Mouse (Mus musculus) kidney, embryonic 14.5 days (tissue): ENCODE data around the gene Smurf2. TPM values are rescaled to one million over a fixed set of nuclear protein-coding genes. Genes with fewer than 3 reads are reported as not detected.

Experiments
- ATAC-seq: fragments of 200-750 bp; cut with Nextera tagmentation; 2 replicates; pipeline ENCODE4 v1.8.0; 2017; ENCODE audit warnings: moderate number of reproducible peaks, mild to moderate bottlenecking, moderate TSS enrichment, moderate library complexity; ENCODE audit not compliant: low FRiP score, low TSS enrichment
- H3K27ac ChIP-seq: fragments of 300-500 bp; sonication (generic); 2 replicates; pipeline ENCODE4 v1.5.1; 2014; ENCODE audit warnings: low read depth, mild to moderate bottlenecking, low read length, moderate library complexity, mixed read lengths
- H3K27me3 ChIP-seq: fragments of 300-500 bp; sonication (generic); 2 replicates; pipeline ENCODE4 v1.6.1; 2014; ENCODE audit warnings: mild to moderate bottlenecking, low read length; ENCODE audit not compliant: control insufficient read depth, insufficient read depth
- H3K36me3 ChIP-seq: fragments of 300-500 bp; sonication (generic); 2 replicates; pipeline ENCODE4 v1.6.1; 2014; ENCODE audit warnings: low read length, mixed read lengths; ENCODE audit not compliant: control insufficient read depth, insufficient read depth
- H3K4me1 ChIP-seq: fragments of 300-500 bp; sonication (generic); 2 replicates; pipeline ENCODE4 v1.6.1; 2014; ENCODE audit warnings: low read length, mixed read lengths; ENCODE audit not compliant: control insufficient read depth, insufficient read depth
- H3K4me2 ChIP-seq: fragments of 300-500 bp; sonication (generic); replicated peaks from 2 replicates; pipeline ENCODE4 v1.6.1; 2014; ENCODE audit warnings: low read depth, mild to moderate bottlenecking, low read length
- H3K4me3 ChIP-seq: fragments of 300-500 bp; sonication (generic); 2 replicates; pipeline ENCODE4 v1.5.1; 2014; ENCODE audit warnings: mild to moderate bottlenecking, low read length
- H3K9ac ChIP-seq: fragments of 300-500 bp; sonication (generic); 2 replicates; pipeline ENCODE4 v1.6.1; 2014; ENCODE audit warnings: low read depth, mild to moderate bottlenecking, low read length, moderate library complexity
- H3K9me3 ChIP-seq: fragments of 300-500 bp; sonication (generic); 2 replicates; pipeline ENCODE4 v1.6.1; 2016; ENCODE audit warnings: low read length; ENCODE audit not compliant: control insufficient read depth
- WGBS: fragments of 180-500 bp; shearing (Covaris S2); extraction: QIAGEN DNeasy Blood & Tissue Kit; methylation state at CpG from one replicate; pipeline ENCODE4 v1.1.7; 2014; 5-methylcytosine and 5-hydroxymethylcytosine counted together
- polyA plus RNA-seq: library from polyadenylated mRNA; unstranded; fragments of >200 nt; fragmentation: Nextera tagmentation; extraction: Ambion mirVana; gene quantifications from 2 replicates; pipeline ENCODE4 v1.2.1, GENCODE M21; 2014

Gene Smurf2
- polyA plus RNA-seq, 1 experiment from 2014 or later, result 19.1 TPM

DNA sequence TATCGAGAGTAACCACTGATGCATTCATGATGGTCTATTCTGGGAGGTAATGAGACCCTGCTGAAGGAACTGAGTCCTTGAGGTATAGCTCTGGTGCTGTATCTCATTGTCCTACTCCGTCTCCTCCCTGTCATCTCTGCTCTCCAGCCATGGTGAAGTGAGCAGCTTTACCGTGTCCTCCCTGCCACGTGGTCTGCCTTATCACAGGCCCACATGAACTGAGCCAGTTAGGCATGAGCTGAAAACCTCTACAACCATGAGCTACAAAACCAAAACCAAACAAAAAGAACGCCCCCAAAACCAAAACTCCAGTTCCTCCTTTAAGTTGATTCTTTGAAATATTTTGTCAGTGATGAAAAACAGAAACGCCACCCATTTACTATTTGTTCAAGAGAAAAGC lies 47.9 kb downstream of the Smurf2 start:
- no peaks in the 10 kb centered on the region for H3K4me1 ChIP-seq
- no peak overlapping the region for H3K9ac ChIP-seq
- no peaks in the 10 kb centered on the region for H3K27me3 ChIP-seq
- no peak for ATAC-seq
- H3K9me3 ChIP-seq, result no peaks in the 10 kb centered on the region
- H3K36me3 ChIP-seq, result peaks cover 15% of the 10 kb centered on the region; the same call in 1 of the 2 replicates
- no peak overlapping the region for H3K4me3 ChIP-seq
- 87% methylated on average over 6 of the region's 6 CpGs for WGBS
- H3K4me2 ChIP-seq, result no peak overlapping the region
- H3K27ac ChIP-seq, result no peak overlapping the region

GRCm38 (mm10) chr11:106851438-106851837 lies 69.1 kb downstream of the Smurf2 start:
- Histone ChIP-seq H3K4me2 (no peak overlapping the region), H3K9ac (no peak overlapping the region), H3K36me3 (peaks cover 56% of the 10 kb centered on the region), H3K9me3 (no peaks in the 10 kb centered on the region), H3K27me3 (no peaks in the 10 kb centered on the region), H3K4me3 (no peak overlapping the region), H3K27ac (no peak overlapping the region), H3K4me1 (no peaks in the 10 kb centered on the region)
- 61% methylated on average over 2 of the region's 2 CpGs for WGBS
- no peak for ATAC-seq

DNA sequence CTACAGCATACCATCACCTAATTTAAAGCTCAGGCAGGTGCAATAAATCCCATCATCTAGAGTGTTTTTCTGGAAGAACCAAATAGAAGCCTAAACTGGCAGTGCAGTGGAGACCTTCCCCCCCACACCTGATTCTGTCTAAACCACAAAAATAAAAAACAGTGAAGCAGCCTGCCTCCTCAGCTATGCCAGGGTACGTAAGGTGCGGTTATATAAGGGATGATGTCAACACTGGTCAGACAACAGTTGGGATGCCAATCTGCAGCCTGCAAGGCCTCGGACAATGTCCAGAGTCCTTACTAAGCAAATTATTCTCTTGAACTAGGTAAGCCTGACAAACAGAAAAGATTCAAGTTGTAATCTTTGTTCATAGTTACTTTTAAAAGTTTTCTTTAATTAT lies 78.5 kb downstream of the Smurf2 start:
- Histone ChIP-seq H3K4me1 (no peaks in the 10 kb centered on the region), H3K9me3 (no peaks in the 10 kb centered on the region), H3K27me3 (no peaks in the 10 kb centered on the region), H3K4me3 (no peak overlapping the region), H3K36me3 (peaks cover 48% of the 10 kb centered on the region), H3K9ac (no peak overlapping the region), H3K4me2 (no peak overlapping the region), H3K27ac (no peak overlapping the region)
- 92% methylated on average over 3 of the region's 3 CpGs for WGBS
- no peak for ATAC-seq

- Histone ChIP-seq H3K9me3 (no peaks in the 10 kb centered on the region), H3K27me3 (no peaks in the 10 kb centered on the region), H3K4me3 (no peak overlapping the region), H3K4me2 (no peak overlapping the region), H3K36me3 (peaks cover 68% of the 10 kb centered on the region), H3K9ac (no peak overlapping the region), H3K4me1 (no peaks in the 10 kb centered on the region), H3K27ac (no peak overlapping the region)
- 91% methylated on average over 7 of the region's 7 CpGs for WGBS
- ATAC-seq, result no peak
Measured at GRCm38 (mm10) chr11:106828079-106828478, 92.4 kb downstream of the Smurf2 start.

GRCm38 (mm10) chr11:106824403-106824802 lies 96.1 kb downstream of the Smurf2 start:
- Histone ChIP-seq H3K36me3 (peaks cover 68% of the 10 kb centered on the region), H3K27me3 (no peaks in the 10 kb centered on the region), H3K4me3 (no peak overlapping the region), H3K9me3 (no peaks in the 10 kb centered on the region), H3K4me1 (no peaks in the 10 kb centered on the region), H3K4me2 (no peak overlapping the region), H3K27ac (no peak overlapping the region), H3K9ac (no peak overlapping the region)
- ATAC-seq, result no peak
- 92% methylated on average over 10 of the region's 10 CpGs for whole genome bisulfite sequencing

DNA sequence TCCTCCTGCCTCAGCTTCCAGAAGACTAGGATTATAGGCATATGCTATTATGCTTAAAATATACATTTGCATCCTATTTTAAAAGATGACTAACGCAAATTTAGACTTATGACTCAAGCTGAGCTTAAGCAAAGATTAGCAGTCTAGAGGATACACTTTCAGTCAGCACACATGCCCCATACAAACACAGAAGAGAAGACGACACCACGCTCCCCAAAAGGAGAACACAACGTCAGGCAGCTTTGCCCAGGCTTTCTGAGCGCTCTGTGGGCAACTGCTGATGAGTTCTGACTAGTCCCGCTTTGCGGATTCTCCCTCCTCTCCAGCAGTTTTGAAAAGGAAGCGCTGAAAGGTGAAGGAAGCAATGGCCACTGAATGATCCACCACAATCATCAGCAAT lies 96.8 kb downstream of the Smurf2 start:
- WGBS, result 92% methylated on average over 8 of the region's 8 CpGs
- Histone ChIP-seq H3K9me3 (no peaks in the 10 kb centered on the region), H3K27me3 (no peaks in the 10 kb centered on the region), H3K36me3 (peaks cover 71% of the 10 kb centered on the region), H3K9ac (no peak overlapping the region), H3K4me2 (no peak overlapping the region), H3K4me3 (no peak overlapping the region), H3K4me1 (0 out of 2 replicates have a peak, but pooled peaks cover 2% of the 10 kb centered on the region), H3K27ac (no peak overlapping the region)
- no peak for ATAC-seq

DNA sequence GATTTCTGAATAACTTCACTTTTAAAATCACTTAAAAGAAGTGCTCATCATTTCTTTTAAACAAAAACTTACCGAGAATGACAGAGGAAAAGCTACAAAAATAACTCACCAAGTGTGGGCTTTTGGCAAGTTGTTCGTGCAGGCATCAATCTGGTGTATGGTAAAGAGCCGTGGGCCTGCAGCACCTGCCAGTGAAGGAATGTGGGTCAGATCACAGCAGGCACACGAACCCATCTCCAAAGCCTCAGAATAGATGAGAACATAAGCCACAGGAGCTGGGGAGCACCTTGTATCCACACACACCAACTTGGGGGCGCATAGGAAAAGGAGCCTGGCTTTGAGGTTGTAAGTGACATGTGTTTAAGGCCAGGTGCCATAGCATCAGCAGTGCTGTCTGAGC lies 97.6 kb downstream of the Smurf2 start:
- H3K4me1 ChIP-seq, result 0 out of 2 replicates have a peak, but pooled peaks cover 2% of the 10 kb centered on the region
- no peak for ATAC-seq
- H3K27ac ChIP-seq, result no peak overlapping the region
- H3K4me2 ChIP-seq, result no peak overlapping the region
- no peak overlapping the region for H3K9ac ChIP-seq
- H3K36me3 ChIP-seq, result peaks cover 67% of the 10 kb centered on the region
- H3K9me3 ChIP-seq, result no peaks in the 10 kb centered on the region
- WGBS, result 88% methylated on average over 5 of the region's 5 CpGs
- no peaks in the 10 kb centered on the region for H3K27me3 ChIP-seq
- no peak overlapping the region for H3K4me3 ChIP-seq

DNA sequence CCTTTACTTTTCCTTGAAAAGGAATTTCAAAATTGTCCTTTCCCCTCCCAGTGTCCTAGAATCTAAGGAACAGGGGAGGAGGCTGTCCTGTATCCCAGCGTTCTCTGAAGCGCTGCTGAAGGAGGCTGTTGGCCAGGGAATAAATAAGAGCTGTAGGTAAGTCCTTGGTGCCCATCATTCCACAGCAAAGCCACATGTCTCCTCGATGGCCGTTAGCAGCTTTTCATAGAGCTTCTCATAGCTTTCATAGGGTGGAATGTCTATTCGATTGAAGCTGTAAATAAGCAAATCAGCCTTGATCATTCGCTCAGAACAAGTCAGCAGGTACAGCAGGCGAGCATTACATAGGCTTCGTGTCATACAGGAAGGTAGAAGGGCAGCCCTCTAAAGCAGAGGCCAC lies 98.0 kb downstream of the Smurf2 start:
- ATAC-seq, result no peak
- Histone ChIP-seq H3K4me2 (no peak overlapping the region), H3K27ac (no peak overlapping the region), H3K4me3 (no peak overlapping the region), H3K4me1 (0 out of 2 replicates have a peak, but pooled peaks cover 2% of the 10 kb centered on the region), H3K9me3 (no peaks in the 10 kb centered on the region), H3K9ac (no peak overlapping the region), H3K27me3 (no peaks in the 10 kb centered on the region), H3K36me3 (peaks cover 69% of the 10 kb centered on the region)
- WGBS, result 92% methylated on average over 8 of the region's 8 CpGs

DNA sequence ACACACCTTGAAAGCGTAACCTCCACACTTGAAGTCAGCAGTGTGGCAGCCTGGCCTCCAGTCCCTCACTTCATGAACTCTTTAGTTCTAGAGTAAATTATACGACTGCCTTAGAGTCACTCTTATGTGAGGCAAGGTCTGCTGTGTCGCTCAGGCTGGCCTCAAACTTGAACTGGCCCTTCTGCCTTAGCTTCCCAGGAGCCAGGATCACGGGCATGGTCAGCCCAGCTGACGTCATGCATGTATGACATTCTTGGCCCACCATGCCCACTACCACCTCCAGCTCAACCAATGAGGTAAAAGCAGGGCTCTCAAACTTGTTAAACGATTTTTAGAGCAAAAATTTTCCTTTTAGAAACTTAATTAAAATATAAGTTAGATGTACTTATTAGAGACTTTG lies 99.1 kb downstream of the Smurf2 start:
- Histone ChIP-seq H3K9me3 (no peaks in the 10 kb centered on the region), H3K27ac (no peak overlapping the region), H3K9ac (no peak overlapping the region), H3K4me3 (no peak overlapping the region), H3K27me3 (no peaks in the 10 kb centered on the region), H3K4me1 (0 out of 2 replicates have a peak, but pooled peaks cover 2% of the 10 kb centered on the region), H3K36me3 (peaks cover 74% of the 10 kb centered on the region), H3K4me2 (no peak overlapping the region)
- no peak for ATAC-seq
- WGBS, result 75% methylated on average over 6 of the region's 6 CpGs
